Mouse (Mus musculus) frontal cortex, adult 2 months (tissue): ENCODE measurements around the gene Glycam1. TPM values are rescaled to one million over a fixed set of nuclear protein-coding genes. Genes with fewer than 3 reads are reported as not detected.
"Not testable (repeated sequence)": the region's sequence is repeated elsewhere in the genome, so short reads cannot be mapped to it uniquely, and the experiment has no call there.

Experiments
- DNase-seq, 2 experiments: peaks; one replicate each; pipeline ENCODE4 v3.0.0; 2022; ENCODE audit warnings: low spot score in 1 of 2; ENCODE audit errors: extremely low spot score in 1 of 2
- polyA plus RNA-seq: library from polyadenylated mRNA; depleted of rRNA; stranded (reverse); fragments of >200 nt; gene quantifications from 2 replicates; pipeline ENCODE4 v1.2.3, GENCODE M21; 2012; rRNA removed

Glycam1 gene
- 0.34 TPM in 1 of 2 replicates, not detected in the other for polyA plus RNA-seq

DNA sequence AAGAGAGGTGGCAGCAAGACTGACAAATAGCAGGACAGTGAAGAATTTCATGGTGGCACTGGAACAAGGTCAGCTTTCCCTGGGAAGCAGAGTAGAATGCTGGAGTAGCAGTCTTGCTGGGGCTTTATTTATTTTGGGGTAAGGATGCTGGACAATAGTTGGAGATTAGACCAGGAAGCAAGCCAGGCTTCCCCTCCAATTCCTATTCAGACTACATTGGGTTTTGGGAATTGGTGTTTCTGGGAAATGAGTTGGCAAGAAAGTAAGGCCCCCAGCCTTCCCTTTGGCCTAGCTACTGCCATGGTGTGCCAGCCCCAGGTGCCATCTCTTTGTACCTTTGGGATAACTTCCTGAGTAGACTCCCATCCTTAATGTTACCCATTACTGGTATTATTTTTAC, at the start of gene Glycam1:
TSS of gene Glycam1 (minus strand) at position 101 of the 400 bp plus-strand sequence.
- DNase-seq: no peak

DNA sequence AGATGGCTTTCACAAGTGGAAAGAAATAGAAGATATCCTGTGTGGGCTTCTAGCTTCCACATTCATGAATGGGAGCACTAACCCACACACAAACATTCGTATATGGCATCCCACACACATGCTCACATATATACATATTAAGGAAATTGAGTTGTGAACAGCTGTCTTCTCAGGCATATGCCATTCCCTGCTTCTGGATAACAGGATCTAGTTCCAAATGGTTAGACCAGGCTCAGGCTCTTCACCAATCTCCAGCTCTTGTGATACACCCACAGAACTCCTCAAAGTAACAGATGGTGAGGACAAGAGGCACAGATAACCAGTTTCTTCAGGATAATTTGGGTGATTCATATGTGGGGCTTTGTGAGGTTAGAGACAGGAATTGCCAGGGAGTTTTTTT, 39.6 kb upstream of the Glycam1 start:
- peak; percentile 40 to 54 for DNase-seq

DNA sequence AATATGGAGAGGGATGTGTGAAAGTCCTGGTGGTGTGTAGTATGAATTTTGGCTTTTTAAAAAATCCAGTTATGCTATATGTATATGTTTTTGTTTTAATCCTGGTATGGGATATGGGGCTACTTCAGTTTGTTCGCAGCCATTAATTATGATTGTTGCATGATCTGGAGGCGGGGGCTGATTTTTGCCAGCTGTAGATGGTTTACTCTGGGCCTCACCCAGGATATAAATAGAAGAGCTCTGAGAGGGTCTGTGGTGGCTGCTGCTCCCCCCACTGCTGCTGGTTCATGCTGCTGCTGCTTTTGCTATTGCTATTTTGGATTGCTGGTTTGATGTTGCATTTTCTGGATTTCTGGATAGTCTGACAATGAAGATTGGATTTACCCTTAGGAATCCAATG, 25.9 kb upstream of the Glycam1 start:
- DNase-seq: no peak

DNA sequence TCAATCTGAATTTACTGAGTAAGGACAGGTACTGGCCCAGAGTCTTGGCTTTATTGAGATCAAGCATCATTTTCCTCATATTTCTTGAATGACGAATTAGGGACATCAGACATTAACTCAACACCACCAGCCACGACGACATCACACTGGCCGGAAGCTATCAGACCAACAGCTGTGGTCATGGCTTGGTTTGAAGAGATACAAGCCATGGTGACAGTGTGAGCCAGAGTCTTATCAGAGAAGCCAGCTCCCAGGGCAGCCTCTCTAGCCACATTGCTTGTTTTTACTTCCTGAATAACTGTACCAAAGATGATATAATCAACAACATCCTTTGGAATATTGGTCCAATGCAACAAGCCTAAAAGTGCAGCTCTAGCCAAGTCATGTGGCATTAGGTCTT, 22.9 kb upstream of the Glycam1 start:
- DNase-seq: not testable (repeated sequence)

DNA sequence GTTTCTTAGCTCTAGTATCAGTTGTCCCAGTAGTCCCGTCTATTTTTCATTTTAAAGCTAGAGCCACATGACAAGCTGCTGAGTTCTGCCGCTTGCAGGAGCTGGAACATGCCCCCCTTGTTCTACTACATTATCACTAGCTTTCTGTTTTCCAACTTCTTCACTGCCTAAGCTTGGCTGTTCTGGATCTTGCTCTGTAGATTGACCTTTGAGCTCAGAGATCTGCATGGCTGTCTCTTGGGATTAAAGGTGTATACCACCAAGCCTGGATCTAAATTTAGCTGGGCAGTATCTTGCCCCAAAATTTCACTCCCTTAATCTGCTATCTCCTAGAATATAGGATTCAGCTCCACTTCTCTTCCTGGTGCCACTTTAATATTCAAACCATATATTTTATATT, 21.0 kb upstream of the Glycam1 start:
- no peak for DNase-seq

DNA sequence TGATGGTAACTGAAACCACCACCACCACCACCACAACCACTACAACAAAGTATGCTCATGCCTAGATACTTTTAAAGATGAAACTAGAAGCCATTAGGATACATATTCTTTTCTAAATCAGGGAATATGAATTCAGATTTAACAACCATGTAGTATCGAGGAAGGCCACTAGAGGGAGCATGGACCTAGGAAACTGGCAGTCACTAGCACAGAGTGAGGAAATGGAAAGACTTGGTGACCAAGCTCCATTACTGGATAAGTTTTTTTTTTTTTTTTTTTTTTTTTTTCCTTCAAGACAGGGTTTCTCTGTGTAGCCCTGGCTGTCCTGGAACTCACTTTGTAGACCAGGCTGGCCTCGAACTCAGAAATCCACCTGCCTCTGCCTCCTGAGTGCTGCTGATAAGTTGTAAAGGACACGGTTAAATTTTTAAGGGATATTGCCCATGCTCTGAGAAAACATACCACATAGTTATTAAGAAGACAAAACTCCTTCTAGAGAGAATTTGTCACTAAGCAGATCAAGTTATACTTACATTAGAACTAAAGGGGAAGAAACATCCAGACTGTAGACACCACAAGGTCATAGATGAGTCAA, 12.7 kb downstream of the Glycam1 start:
- DNase-seq: peak in 1 of 2 experiments; percentile 91

DNA sequence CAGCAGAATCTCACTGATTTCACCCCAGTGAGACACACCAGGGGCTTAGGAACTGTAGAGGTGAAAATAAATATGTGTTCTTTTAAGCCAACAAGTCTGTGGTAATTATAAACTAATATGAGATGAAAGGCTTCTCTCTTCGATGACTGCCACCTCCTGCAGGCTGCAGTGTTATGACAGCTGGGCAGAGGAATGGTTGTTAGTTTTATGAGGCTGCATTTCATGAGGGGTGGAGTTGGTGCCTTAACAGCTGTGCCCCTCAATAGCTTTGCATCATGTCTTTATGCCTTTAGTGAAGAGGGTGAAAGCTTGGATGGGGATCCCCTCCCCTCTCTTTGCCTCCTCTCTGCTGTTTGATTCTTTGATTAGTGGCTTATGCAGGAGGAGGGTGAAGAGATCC, 13.8 kb downstream of the Glycam1 start:
- DNase-seq: no peak

DNA sequence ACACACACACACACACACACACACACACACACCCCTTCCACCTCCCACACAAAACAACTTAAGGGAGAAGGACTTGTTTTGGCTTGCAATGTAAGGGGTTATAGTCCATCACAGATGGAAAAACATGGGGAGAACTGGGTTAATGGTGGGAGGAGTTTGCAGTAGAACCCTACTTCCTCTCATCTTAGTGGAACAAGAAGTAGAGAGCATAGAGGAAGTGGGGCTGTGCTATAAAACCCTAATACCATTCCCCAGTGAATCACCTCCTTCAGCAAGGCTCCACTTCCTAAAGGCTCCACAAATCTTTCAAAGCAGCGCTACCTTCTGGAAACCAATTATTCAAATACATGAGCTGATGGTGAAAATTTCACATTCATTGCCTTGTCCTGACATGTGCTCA, 15.4 kb downstream of the Glycam1 start:
- no peak for DNase-seq

DNA sequence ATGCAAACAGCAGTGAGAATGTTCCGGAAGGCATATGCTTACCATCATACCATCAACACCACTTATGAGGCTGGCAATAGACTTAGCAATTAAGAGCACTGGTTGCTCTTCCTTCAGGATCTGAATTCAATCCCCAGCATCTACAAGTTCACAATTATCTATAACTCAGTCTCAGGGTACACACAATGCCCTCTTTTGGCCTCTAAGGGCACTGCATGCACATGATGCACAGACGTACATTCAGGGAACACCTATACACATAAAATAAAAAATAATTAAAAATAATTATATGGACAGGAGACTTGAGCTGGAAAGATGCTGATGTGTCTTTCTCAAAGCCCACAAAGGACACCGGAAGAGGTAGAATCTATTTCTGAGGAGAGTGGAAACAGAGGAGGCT, 16.9 kb downstream of the Glycam1 start:
- no peak for DNase-seq

DNA sequence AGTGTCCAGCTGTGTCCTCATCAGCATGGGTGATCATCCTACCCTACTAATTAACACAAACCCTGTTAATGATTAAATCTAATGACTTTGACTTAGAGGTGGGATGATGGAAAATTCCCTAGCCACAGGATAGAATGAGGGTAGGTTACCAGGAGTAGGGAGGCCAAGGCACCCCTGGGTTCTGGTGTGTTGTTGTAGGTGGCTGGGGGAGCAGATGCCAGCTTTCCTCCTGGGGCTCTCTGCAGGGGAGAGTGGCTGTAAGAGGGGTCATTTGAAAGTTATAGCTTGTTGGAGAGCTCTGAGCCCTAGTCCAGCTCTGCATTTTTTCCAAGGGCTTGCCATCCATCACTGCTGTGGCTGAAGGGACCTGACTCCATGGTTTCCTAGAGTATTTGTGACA, 22.4 kb downstream of the Glycam1 start:
- DNase-seq: no peak

DNA sequence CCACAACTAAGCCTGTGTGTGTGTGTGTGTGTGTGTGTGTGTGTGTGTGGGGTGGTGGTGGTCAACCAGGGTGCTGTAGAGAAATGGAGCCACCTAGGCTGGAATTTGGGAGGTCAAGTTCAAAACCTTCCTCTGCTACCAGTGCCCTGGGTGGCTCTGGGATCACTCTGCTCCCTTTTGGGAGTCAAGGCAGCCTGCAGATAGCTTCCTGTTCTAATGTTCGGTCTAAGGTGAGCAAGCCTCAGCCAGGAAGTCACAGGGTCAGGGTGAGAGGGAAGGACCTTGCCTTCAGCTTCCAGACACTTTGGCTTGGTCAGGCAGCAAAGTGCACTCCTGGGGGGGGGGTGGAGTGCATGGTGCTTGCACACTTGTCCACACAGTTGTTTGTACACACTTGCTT, 24.2 kb downstream of the Glycam1 start:
- no peak for DNase-seq

DNA sequence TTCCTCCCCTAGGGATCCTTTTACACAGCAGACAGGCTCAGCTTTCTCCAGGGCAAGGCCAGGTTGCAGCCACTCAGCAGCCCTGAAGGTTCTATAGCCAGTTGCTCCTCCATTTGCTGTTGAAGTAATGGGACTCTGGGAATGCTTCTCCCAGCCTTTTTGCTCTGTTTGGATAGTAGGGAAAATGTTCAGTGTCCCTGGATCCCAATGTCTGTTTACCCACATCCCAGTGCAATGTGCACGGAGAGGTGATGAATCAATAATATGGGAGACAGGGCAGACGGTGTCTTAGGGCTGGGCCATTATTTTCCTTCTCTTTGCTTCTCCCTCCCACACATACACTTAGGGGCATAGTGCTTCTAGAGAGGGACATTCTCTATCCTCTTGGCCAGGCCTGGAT, 25.6 kb downstream of the Glycam1 start:
- no peak for DNase-seq

DNA sequence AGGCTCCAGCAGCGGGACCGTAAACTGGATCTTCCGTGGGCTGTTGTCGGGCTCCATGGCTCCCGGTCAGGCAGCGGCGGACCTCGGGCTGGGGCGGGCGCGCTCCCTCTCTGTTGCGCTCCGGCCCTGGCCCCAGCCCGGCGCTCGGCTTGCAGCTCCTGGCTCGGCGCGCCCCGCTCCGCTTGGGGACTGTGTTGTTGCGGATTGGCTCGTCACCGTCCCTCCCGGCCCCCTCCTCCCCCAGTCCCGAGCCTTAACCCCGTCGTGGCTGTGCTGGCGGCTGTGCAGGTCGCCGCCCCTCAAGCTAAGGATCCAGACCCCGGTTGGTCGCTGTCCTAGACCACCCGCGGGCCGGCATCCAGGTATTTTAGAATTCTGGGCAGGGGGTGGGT, 27.1 kb downstream of the Glycam1 start, which contains the start of gene Ppp1r1a:
TSS of gene Ppp1r1a (minus strand) at position 182 of the 392 bp plus-strand sequence.
- peak in 1 of 2 experiments; percentile 76 for DNase-seq

DNA sequence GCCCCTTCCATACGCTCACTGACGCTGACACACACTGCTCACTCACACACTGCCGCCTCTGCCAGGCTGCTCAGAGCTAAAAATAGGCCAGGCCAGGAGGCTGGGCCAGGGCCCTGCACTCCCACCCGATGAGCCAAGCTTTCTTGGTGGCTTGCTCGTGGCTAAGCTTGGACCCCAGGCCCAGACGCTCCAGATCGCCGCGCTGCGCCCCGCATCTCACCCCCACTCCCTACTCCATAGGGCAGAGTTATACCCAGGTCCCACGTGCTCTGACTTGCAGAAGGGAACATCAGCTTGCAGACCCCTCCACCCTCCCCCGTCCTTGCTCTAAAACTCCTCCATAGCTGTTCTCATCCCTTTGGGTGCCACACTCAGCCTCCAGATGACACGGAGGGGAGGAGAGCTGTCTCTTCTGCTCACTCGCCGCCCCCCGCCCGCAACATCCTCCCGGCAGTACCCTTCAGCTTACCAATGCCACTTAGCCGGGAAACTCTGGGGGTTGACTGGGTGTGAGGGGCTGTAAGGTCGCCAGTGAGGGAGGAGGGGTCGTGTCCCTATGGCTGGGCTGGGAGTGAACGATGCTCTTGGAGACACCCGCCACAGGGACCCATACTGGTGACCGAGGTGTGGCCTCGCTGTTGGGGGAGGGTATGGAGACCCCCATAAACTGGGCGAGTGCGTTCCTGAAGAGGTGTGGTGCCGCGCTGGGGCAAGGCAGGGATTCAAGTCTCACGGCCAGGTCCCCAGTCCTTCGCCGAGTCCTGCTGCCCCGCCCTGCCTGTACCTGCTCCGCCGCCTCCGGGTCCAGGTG, 27.7 kb downstream of the Glycam1 start:
- peak; percentile 70 to 72 for DNase-seq

DNA sequence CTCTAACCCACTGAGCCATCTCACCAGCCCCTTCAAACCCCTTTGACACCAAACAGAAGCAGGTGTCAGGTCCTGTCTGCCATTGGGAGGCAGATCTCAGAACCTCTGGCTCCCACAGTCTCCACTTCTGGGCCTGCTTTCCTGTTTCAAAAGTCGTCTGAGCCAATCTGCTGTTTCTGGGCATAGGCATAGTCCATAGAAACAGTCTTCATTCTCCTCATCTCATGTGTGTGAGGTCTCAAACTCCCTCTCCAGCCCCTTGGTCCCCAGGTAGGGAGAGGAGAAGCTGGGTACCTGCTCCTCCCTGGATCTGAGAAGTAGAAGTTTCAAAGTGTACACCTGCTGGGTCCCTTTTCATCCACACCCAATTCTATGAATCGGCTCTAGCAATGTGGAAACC, 28.4 kb downstream of the Glycam1 start:
- no peak for DNase-seq

DNA sequence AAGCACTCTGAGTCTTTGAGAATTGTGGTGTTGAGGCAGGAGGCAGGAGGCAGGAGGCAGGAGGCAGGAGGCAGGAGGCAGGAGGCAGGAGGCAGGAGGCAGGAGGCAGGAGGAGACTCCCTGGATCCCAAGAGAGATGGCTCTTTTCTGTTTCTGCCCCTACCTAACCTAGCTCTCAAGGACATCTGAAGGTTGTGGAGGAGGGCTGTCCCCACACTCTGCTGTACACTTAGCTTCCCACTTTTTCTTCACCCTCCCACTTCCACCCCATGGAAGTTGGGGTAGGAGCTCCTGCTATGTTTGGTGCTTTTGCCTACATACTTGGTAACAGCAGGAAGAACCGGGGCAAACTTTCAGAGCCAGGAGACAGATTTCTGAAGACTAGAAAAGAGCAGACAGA, 29.1 kb downstream of the Glycam1 start:
- DNase-seq: peak in 1 of 2 experiments; percentile 33

DNA sequence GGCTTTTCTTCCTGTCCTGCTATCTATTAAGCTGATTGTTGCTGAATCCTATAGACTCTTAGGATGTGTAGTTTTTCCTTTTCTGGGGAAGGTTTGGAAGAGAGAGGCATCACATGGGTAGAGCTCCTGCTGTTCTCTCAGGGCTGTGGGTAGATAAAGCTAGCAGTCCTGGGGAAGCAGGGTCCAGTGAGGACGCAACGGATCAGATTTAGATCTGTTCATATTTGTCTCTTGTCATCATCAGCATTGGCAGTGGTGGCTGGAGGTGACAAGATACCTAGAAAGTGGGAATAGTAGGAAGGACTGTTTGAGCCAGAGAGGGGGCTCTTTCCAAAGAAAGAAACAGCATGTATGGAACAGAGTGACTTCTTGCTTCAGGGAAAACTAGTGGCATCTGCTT, 29.9 kb downstream of the Glycam1 start:
- peak in 1 of 2 experiments; percentile 20 for DNase-seq

DNA sequence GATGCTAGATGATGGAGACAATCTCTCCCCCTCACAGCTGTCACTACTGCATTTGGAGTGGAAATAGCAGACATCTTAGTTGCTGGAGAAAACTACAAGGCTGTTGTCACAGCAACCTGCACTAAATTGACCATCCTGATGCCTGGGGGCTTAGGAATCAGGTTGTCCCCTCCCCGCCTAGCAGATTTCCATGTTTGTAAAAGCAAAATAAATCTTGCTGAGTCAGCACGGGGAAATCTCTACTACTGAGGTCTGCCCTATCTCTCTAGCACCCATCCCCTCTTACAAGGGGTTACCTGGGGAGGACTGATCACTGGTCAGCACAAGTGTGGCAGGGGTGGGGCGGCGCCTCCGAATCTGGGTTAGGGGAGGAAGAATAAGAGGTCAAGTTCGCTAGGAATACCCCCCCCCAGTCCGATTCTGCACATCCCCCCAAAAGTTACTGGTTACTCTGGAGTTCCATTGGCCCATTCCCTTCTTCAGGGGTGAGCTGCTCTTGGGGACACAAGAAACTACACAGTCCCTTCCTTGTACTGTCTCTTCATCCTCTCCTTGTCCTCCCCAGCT, 30.7 kb downstream of the Glycam1 start:
- DNase-seq: peak in 1 of 2 experiments; percentile 18

DNA sequence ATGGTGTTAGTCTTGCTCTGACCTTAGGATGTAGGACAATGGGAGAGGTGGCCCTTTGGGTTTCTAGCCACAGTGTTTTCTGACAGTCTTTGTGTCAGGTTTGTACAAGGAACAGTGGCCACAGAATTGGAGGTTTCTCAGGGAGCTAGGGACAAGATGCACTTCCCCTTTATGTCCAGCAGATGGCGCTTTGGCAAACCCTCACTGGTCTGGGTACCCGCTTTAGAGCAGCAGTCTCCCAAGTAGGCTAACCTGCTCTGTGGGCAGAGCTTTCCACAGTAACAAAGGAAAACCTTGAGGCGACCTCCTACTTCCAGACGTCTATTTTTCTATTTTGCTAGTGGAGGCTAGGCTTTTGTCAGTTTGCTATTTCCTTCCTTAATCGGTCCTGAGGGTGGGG, 34.5 kb downstream of the Glycam1 start:
- peak; percentile 52 to 87 for DNase-seq

DNA sequence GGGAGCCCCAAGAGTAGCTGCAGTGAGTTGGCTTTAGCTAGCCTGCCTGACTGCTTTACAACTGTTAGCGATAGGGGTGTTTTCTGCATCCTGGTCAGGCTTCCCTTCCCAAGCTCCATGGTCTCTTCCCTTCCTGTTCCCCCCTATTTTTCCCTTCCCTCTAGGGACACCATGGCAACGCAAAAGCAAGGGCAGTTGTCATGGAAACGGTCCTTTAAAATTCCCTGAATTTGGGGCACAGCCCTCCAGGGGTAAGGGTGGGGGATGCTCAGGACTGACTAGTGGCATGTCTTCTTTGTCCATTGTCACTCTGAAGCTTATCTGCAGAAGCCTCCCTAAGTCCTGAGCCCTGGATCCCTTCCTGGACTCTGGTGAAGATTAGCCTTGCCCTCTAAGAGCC, 41.7 kb downstream of the Glycam1 start:
- peak in 1 of 2 experiments; percentile 27 for DNase-seq

DNA sequence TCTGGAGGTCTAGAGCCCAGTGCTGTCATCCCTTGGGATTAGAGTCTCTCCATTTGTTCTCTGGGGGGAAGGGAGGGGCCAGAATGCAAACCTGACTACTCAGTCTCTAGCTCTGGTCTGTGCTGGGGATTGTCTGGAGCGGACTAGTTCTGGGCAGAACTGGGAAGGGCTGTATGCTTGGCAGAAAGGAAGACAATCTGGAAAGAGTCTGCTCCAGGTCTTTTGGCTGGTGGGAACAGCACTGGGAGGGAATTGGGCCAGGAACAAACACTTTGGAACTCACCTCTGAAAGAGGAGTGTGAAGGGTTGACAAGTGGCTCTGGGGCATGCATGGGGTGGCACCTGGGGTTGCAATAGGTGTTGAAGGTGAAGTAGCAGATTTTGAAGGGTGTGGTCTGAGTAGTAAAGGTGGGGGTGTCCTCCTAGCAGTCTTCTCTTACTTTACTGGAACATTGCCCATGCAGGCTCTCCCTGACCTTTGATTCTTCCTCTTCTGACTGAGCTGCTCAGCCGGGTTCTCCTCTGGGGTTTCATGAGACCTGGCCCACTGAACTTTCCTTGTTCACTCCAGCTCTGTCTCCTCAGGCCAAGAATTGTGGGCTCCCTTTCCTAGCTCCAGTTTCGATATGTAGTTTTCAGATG, 42.3 kb downstream of the Glycam1 start:
- DNase-seq: peak in 1 of 2 experiments; percentile 3
